Mouse (Mus musculus): ENCODE results near the gene Mlh3. TPM values are rescaled to one million over a fixed set of nuclear protein-coding genes. Genes with fewer than 3 reads are reported as not detected.

Gene Mlh3
- polyA plus RNA-seq, 1 experiment from 2014 or later: 9.1 TPM

DNA sequence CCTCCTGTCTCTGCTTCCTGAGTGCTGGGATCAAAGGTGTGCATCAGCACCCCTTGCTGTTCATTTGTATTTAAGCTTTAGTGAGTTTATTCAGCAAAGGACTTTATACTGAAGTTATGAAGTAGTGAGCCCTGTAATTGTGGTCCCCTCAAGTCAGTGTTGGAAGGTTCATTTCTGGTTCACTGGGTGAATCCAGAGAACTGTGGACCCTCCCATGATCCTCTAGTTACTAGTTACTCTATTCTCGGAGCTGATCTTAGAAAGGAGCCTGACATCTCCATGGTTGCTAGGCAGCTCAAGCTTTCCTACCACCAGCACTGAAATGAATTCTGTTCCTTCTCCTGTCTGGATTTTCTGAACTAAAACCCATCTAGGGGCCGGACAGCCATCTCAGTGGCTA is 25.1 kb upstream of the Mlh3 start:
- WGBS: 86% methylated on average over 2 of the region's 2 CpGs
- ATAC-seq: no peak
- no peaks in the 10 kb centered on the region for H3K4me1 ChIP-seq (ENCODE audit: control insufficient read depth, insufficient read depth, low read length)

DNA sequence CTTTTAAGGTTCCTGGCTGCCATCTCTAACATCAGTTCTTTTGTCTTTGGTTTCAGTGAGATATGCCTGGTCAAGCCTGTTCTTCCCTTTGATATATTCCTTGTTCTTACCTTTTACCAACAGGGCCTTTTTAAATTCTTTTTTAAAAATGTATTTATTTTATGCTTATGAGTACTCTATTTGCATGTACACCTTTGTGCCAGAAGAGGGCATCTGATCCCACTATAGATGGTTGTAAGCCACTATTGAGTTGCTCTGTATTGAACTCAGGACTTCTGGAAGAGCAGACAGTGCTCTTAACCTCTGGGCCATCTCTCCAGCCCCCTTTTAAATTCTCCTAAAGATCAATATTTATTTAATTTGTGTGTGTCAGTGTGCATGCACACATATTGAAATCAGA is 22.5 kb upstream of the Mlh3 start:
- Histone ChIP-seq H3K27ac (ENCODE audit: low read length) (no peak overlapping the region), H3K4me2 (ENCODE audit: low read length) (no peak overlapping the region), H3K36me3 (ENCODE audit: control insufficient read depth, insufficient read depth, low read length) (no peaks in the 10 kb centered on the region), H3K27me3 (ENCODE audit: control insufficient read depth, insufficient read depth, low read depth, low read length) (no peaks in the 10 kb centered on the region), H3K4me3 (ENCODE audit: low read depth, low read length) (no peak overlapping the region), H3K9me3 (replicated peaks; ENCODE audit: control insufficient read depth, low read length, poor library complexity, severe bottlenecking) (peaks cover 7% of the 10 kb centered on the region; the same call in 1 of the 2 replicates), H3K4me1 (ENCODE audit: control insufficient read depth, insufficient read depth, low read length) (0 out of 2 replicates have a peak, but pooled peaks cover 5% of the 10 kb centered on the region), H3K9ac (ENCODE audit: low read depth, low read length) (no peak overlapping the region)
- ATAC-seq: no peak

More for the DNA sequence above, 25.1 kb upstream of the Mlh3 start:
- H3K4me2 ChIP-seq (ENCODE audit: low read length): no peak overlapping the region
- H3K36me3 ChIP-seq (ENCODE audit: control insufficient read depth, insufficient read depth, low read length): peaks cover 2% of the 10 kb centered on the region; the same call in 1 of the 2 replicates
- no peak overlapping the region for H3K9ac ChIP-seq (ENCODE audit: low read depth, low read length)
- peaks cover 7% of the 10 kb centered on the region; the same call in 1 of the 2 replicates for H3K9me3 ChIP-seq (replicated peaks; ENCODE audit: control insufficient read depth, low read length, poor library complexity, severe bottlenecking)
- no peak overlapping the region for H3K4me3 ChIP-seq (ENCODE audit: low read depth, low read length)
- no peaks in the 10 kb centered on the region for H3K27me3 ChIP-seq (ENCODE audit: control insufficient read depth, insufficient read depth, low read depth, low read length)
- H3K27ac ChIP-seq (ENCODE audit: low read length): no peak overlapping the region

DNA sequence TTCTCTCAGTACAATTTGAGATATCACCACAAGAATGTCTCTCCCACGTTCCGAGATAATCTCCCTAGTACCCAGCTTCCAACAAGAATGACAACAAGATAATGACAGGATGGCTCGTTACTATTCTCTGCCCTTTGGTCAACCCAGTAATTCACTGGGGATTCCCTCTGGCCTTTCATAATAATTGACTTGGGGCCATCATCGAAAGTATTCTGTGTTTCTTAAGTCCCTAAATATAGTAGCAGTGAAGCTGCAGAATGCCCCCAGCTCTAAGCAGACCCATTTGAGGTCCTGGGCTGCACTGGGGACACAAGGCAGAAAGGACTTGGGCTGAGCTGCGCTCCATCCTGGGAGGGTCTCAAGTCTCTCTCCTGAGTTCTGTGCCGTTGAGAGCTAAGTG is 21.9 kb upstream of the Mlh3 start:
- Histone ChIP-seq H3K9ac (ENCODE audit: low read depth, low read length) (no peak overlapping the region), H3K4me3 (ENCODE audit: low read depth, low read length) (no peak overlapping the region), H3K36me3 (ENCODE audit: control insufficient read depth, insufficient read depth, low read length) (no peaks in the 10 kb centered on the region), H3K27me3 (ENCODE audit: control insufficient read depth, insufficient read depth, low read depth, low read length) (no peaks in the 10 kb centered on the region), H3K9me3 (replicated peaks; ENCODE audit: control insufficient read depth, low read length, poor library complexity, severe bottlenecking) (peaks cover 7% of the 10 kb centered on the region; the same call in 1 of the 2 replicates), H3K4me1 (ENCODE audit: control insufficient read depth, insufficient read depth, low read length) (0 out of 2 replicates have a peak, but pooled peaks cover 5% of the 10 kb centered on the region), H3K4me2 (ENCODE audit: low read length) (no peak overlapping the region), H3K27ac (ENCODE audit: low read length) (no peak overlapping the region)
- no peak for ATAC-seq
- WGBS: 81% methylated on average over 6 of the region's 6 CpGs

DNA sequence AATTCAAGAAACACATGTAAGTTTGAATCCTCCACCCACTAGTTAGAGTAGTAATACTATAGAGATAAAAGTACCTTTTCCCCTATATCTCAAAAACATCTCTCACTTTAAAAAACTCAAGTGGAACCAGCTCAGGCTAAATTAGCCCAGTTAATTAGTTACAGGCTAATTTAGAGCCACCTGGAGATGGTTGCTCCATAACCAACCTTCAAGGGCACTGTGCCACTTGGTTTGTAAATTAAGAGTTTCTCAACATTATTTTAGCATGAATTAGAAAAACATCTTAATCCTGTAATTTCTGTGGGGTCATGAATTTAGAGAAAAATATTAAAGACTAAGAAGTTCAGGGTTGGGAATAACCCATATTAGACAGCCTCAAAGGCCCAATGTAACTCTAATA is 21.1 kb upstream of the Mlh3 start:
- H3K27me3 ChIP-seq (ENCODE audit: control insufficient read depth, insufficient read depth, low read depth, low read length): no peaks in the 10 kb centered on the region

DNA sequence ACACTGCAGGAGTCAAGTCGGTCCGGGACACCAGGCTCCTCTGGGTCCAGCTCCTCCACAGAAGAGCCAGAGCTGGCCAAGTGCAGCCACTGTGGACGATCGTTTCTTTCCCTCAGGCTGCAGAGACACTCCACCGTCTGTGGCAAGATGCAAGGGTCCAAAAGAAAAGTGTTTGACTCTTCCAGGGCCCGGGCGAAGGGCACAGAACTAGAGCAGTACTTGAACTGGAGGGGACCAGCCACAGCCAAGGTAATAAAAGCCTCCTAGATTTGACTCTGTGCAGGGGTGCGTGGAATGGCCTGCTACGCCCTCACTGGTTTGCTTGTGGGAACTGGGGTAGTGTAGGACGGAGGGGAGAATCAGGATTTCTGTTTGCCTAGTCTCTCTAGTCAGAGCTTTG is 20.2 kb upstream of the Mlh3 start:
- ATAC-seq: no peak
- WGBS: 81% methylated on average over 10 of the region's 10 CpGs
- no peak overlapping the region for H3K9ac ChIP-seq (ENCODE audit: low read depth, low read length)
- H3K36me3 ChIP-seq (ENCODE audit: control insufficient read depth, insufficient read depth, low read length): no peaks in the 10 kb centered on the region
- H3K4me2 ChIP-seq (ENCODE audit: low read length): no peak overlapping the region
- H3K4me3 ChIP-seq (ENCODE audit: low read depth, low read length): no peak overlapping the region
- no peaks in the 10 kb centered on the region for H3K27me3 ChIP-seq (ENCODE audit: control insufficient read depth, insufficient read depth, low read depth, low read length)
- no peak overlapping the region for H3K27ac ChIP-seq (ENCODE audit: low read length)
- peaks cover 7% of the 10 kb centered on the region; the same call in 1 of the 2 replicates for H3K9me3 ChIP-seq (replicated peaks; ENCODE audit: control insufficient read depth, low read length, poor library complexity, severe bottlenecking)
- H3K4me1 ChIP-seq (ENCODE audit: control insufficient read depth, insufficient read depth, low read length): 0 out of 2 replicates have a peak, but pooled peaks cover 5% of the 10 kb centered on the region

More for the DNA sequence above, 21.1 kb upstream of the Mlh3 start:
- Histone ChIP-seq H3K4me3 (ENCODE audit: low read depth, low read length) (no peak overlapping the region), H3K27ac (ENCODE audit: low read length) (no peak overlapping the region), H3K4me2 (ENCODE audit: low read length) (no peak overlapping the region), H3K9me3 (replicated peaks; ENCODE audit: control insufficient read depth, low read length, poor library complexity, severe bottlenecking) (peaks cover 7% of the 10 kb centered on the region; the same call in 1 of the 2 replicates), H3K9ac (ENCODE audit: low read depth, low read length) (no peak overlapping the region), H3K4me1 (ENCODE audit: control insufficient read depth, insufficient read depth, low read length) (0 out of 2 replicates have a peak, but pooled peaks cover 5% of the 10 kb centered on the region), H3K36me3 (ENCODE audit: control insufficient read depth, insufficient read depth, low read length) (no peaks in the 10 kb centered on the region)
- ATAC-seq: no peak

DNA sequence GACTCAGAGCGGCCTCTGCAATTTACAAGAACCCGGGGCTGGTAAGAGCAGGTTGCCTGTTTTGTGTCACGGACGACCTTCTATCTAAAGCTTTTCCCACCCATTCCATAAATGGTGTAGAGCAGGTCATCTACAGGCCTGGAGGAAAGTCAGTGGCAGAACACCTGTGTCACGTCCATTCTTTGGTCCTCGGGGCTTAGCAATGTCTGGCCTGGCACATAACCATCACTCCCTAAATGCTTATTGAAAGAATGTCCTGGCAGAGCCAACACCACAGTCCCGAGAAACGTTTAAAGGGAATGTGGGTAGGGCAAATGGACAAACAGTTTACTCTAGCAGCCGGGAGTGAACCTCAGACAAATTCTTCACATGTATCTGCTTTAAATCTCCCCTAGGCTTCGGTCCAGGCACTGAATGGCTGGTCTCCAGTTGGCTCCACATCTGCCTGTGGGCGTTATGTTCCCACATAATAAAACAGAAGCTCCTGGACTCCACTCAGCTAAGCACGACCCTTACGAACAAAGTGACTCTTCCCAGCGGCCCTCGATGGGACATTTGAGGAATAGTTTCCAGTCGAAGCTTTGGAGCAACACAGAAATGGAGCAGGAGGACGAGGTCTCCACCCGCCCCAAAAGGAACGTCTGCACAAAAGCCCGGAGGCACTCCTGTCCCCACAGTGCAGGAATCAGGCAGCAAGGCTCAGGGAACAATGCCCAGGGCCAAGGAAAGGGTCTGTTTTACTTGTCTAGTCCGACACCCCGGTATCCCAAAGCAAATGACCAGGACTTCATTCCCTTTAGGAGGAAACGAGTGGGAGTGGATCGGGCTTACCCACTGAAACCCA is 19.0 kb upstream of the Mlh3 start:
- 0 out of 2 replicates have a peak, but pooled peaks cover 5% of the 10 kb centered on the region for H3K4me1 ChIP-seq (ENCODE audit: control insufficient read depth, insufficient read depth, low read length)
- H3K4me3 ChIP-seq (ENCODE audit: low read depth, low read length): peak overlapping the region; percentile 54
- H3K4me2 ChIP-seq (ENCODE audit: low read length): peak overlapping the region; percentile 94
- no peaks in the 10 kb centered on the region for H3K36me3 ChIP-seq (ENCODE audit: control insufficient read depth, insufficient read depth, low read length)
- H3K27me3 ChIP-seq (ENCODE audit: control insufficient read depth, insufficient read depth, low read depth, low read length): no peaks in the 10 kb centered on the region
- 59% methylated on average over 24 of the region's 24 CpGs for WGBS
- 0 out of 2 replicates have a peak, but pooled peaks have one; percentile 27 for ATAC-seq
- H3K9me3 ChIP-seq (replicated peaks; ENCODE audit: control insufficient read depth, low read length, poor library complexity, severe bottlenecking): peaks cover 7% of the 10 kb centered on the region; the same call in 1 of the 2 replicates
- no peak overlapping the region for H3K27ac ChIP-seq (ENCODE audit: low read length)
- H3K9ac ChIP-seq (ENCODE audit: low read depth, low read length): peak overlapping the region; percentile 69

DNA sequence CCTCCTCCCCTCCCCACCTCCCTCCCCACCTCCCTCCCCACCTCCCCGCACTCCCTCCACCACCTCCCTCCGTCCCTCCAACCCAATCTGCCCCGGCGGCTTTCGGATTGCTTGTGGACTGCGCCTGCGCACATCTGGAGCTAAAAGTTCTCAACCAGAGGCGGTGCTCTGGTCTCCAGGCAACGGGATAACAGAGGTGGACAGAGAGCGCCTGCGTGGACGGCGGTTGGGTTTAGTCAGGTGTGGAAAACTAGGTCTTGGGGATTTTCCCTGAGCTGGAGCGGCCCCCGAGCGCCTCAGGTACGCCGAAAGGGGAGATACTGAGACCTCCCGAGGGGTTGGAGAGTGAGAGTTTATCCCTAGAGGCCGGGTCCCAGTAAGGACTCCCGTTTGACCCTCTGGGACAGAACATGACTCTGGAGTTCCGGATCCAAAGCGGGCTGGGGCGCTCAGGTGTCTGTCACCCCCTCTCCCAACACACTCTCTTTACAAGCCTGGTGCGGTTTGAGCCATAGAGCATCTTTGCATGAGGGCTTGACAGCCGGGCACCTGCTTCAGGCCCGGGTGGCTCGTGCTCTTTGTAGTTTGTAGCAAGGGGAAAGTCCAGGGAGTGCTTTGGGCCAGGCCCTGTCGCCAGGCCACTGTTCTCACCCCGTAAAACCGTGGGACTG is 18.2 kb upstream of the Mlh3 start, which contains the start of gene Zc2hc1c:
Gene Zc2hc1c, plus strand, starts transcription at position 106 of the 671 bp plus-strand sequence.
- Histone ChIP-seq H3K36me3 (ENCODE audit: control insufficient read depth, insufficient read depth, low read length) (no peaks in the 10 kb centered on the region), H3K4me1 (ENCODE audit: control insufficient read depth, insufficient read depth, low read length) (0 out of 2 replicates have a peak, but pooled peaks cover 5% of the 10 kb centered on the region), H3K27me3 (ENCODE audit: control insufficient read depth, insufficient read depth, low read depth, low read length) (no peaks in the 10 kb centered on the region), H3K4me2 (ENCODE audit: low read length) (peak within 1 kb of the TSS; percentile 94), H3K9me3 (replicated peaks; ENCODE audit: control insufficient read depth, low read length, poor library complexity, severe bottlenecking) (no peaks in the 10 kb centered on the region), H3K4me3 (ENCODE audit: low read depth, low read length) (peak within 1 kb of the TSS; percentile 54), H3K9ac (ENCODE audit: low read depth, low read length) (peak within 1 kb of the TSS; percentile 69), H3K27ac (ENCODE audit: low read length) (0 out of 2 replicates have a peak within 1 kb of the TSS, but pooled peaks have one; percentile 28)
- WGBS: 3% methylated on average over 30 of the region's 31 CpGs
- ATAC-seq: peak; percentile 95

DNA sequence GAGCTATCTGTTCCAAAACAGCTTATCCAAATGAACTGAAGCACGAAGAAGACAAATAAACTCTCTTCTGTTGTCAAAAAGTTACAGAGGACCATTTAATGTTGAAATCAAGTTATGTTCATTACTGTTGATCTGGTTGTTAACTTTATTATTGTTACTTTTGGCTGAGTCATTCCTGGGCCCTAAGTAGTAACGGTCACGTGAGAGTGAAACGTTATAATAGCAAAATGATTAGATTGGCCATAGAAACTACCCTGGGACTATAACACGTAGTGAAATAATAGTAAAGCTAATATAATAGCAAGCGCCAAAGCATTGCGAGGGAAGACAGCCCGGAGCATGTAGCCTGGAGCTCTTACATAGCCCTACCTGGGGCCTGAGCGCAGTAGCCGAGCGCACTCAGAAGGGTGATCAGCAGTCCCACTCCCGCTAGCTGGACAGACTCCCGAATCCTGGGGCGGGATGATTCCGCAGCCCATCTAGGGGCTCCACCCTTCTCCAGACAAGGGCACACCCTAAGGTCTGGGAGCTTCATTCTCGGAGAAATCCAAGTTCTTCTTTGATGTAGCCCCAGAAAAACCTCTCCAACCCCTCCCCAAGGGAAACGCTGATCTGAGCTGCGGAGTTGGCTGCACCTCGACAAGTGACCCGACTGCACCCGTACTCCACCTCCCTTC is 17.5 kb upstream of the Mlh3 start, which contains the start of gene Acyp1:
Gene Acyp1, minus strand, starts transcription at position 630 of the 677 bp plus-strand sequence.
- Histone ChIP-seq H3K27ac (ENCODE audit: low read length) (0 out of 2 replicates have a peak within 1 kb of the TSS, but pooled peaks have one; percentile 28), H3K4me1 (ENCODE audit: control insufficient read depth, insufficient read depth, low read length) (0 out of 2 replicates have a peak, but pooled peaks cover 5% of the 10 kb centered on the region), H3K9me3 (replicated peaks; ENCODE audit: control insufficient read depth, low read length, poor library complexity, severe bottlenecking) (no peaks in the 10 kb centered on the region), H3K27me3 (ENCODE audit: control insufficient read depth, insufficient read depth, low read depth, low read length) (no peaks in the 10 kb centered on the region), H3K4me3 (ENCODE audit: low read depth, low read length) (peak within 1 kb of the TSS; percentile 54), H3K9ac (ENCODE audit: low read depth, low read length) (peak within 1 kb of the TSS; percentile 69), H3K36me3 (ENCODE audit: control insufficient read depth, insufficient read depth, low read length) (no peaks in the 10 kb centered on the region), H3K4me2 (ENCODE audit: low read length) (peak within 1 kb of the TSS; percentile 94)
- WGBS: 7% methylated on average over 21 of the region's 21 CpGs
- ATAC-seq: peak; percentile 75
